Mouse (Mus musculus) ES-Bruce4 (cell line): ENCODE measurements at regions not wholly inside any gene's neighbourhood (a gene's known extent, or its start where the extent isn't known, plus 50 kb on each side); places are given as distances from the start of the nearest gene placed in this dataset.
A peak's percentile ranks its signal among the peaks of the same experiment; 100 is the strongest.

Source experiments
- H3K27ac ChIP-seq: 2 replicates; pipeline ENCODE4 v1.5.1; 2012; ENCODE audit warnings: low read length, inconsistent platforms; ENCODE audit not compliant: insufficient read depth
- H3K27me3 ChIP-seq: 2 replicates; pipeline ENCODE4 v1.6.1; 2012; ENCODE audit warnings: mild to moderate bottlenecking, low read length, inconsistent platforms; ENCODE audit not compliant: control insufficient read depth, poor library complexity, insufficient read depth, severe bottlenecking
- H3K36me3 ChIP-seq: 2 replicates; pipeline ENCODE4 v1.6.1; 2012; ENCODE audit warnings: inconsistent platforms, mild to moderate bottlenecking, low read length, moderate library complexity; ENCODE audit not compliant: control insufficient read depth, poor library complexity, insufficient read depth, severe bottlenecking
- H3K4me1 ChIP-seq: one replicate; pipeline ENCODE4 v1.8.1; 2011; ENCODE audit warnings: low read length; ENCODE audit not compliant: control insufficient read depth, insufficient read depth
- H3K4me3 ChIP-seq: 2 replicates; pipeline ENCODE4 v1.5.1; 2011; ENCODE audit warnings: low read depth, mild to moderate bottlenecking, low read length
- H3K9ac ChIP-seq: 2 replicates; pipeline ENCODE4 v1.6.1; 2012; ENCODE audit warnings: low read depth, mild to moderate bottlenecking, inconsistent platforms; ENCODE audit not compliant: poor library complexity, severe bottlenecking
- H3K9me3 ChIP-seq: replicated peaks from 2 replicates; pipeline ENCODE4 v1.6.1; 2012; ENCODE audit warnings: mild to moderate bottlenecking, low read length, inconsistent platforms; ENCODE audit not compliant: control insufficient read depth, poor library complexity, insufficient read depth, severe bottlenecking
- CTCF ChIP-seq: IDR thresholded peaks from one replicate; pipeline ENCODE4 v1.8.1; 2011; ENCODE audit warnings: low read depth, low read length
- EP300 ChIP-seq: IDR thresholded peaks from 2 replicates; pipeline ENCODE4 v1.6.1; 2011; ENCODE audit warnings: low read depth, low read length; ENCODE audit not compliant: insufficient read depth
- POLR2A ChIP-seq: IDR thresholded peaks from one replicate; pipeline ENCODE4 v1.8.1; 2011; ENCODE audit warnings: low read length; ENCODE audit not compliant: insufficient read depth

DNA sequence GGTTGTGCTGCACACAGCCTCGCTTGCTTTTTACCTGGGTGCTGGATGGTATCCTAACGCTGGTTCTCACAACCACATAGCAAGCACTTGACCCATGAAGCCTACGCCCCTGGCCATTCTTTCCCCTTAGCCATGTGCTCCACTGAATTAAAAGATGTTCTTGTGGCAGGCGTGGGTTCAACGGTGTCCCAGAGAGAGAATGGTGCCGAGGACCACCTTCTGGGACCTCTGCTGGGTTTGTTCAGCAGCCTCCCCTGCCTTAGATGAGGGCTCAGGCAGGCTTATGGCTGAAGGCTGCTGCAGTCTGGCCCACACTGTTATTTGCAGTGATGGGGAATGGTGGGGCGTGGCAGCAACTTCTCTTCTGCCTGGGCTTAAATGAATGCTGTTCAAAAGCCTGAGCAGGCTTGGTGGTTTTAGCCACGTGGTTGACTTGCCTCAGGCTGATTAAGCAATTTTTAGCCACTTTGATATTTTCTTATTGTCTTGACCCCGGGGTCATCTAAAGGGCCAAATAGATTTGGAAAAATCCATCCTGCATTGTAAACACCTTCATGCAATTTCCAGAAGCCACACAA is 119.5 kb upstream of the Tbca start:
- no peaks in the 10 kb centered on the region for H3K36me3 ChIP-seq
- H3K4me1 ChIP-seq, result peaks cover 5% of the 10 kb centered on the region
- TF ChIP-seq EP300, result 0 out of 2 replicates have a peak, but pooled peaks have one; percentile 12
- no peak for TF ChIP-seq POLR2A
- H3K9me3 ChIP-seq, result no peaks in the 10 kb centered on the region
- H3K9ac ChIP-seq, result no peak overlapping the region
- H3K27ac ChIP-seq, result no peak overlapping the region
- no peak overlapping the region for H3K4me3 ChIP-seq
- H3K27me3 ChIP-seq, result no peaks in the 10 kb centered on the region

DNA sequence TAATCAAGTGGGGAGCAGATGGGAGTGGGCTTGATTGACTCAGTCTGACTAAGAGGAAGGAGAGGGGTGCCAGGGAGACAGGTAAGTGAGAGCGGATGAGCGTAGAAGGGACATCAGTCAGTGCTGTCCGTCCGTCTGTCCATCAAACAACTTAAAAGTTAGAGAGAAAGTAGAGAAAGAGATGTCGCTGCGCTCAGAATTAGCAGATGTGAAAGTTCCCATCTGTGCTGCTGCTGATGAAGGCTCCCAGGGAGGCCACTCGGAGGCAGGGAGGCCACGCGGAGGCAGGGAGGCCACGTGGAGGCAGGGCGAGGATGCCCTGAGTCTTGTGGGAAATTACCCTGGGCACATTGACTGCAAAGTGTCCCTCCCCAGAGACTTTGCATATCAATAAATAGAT is 118.4 kb upstream of the Tbca start:
- H3K9me3 ChIP-seq, result no peaks in the 10 kb centered on the region
- H3K4me3 ChIP-seq, result no peak overlapping the region
- H3K36me3 ChIP-seq, result no peaks in the 10 kb centered on the region
- H3K4me1 ChIP-seq, result peaks cover 5% of the 10 kb centered on the region
- H3K27me3 ChIP-seq, result no peaks in the 10 kb centered on the region
- no peak for TF ChIP-seq POLR2A
- no peak for TF ChIP-seq EP300
- no peak for TF ChIP-seq CTCF
- H3K9ac ChIP-seq, result no peak overlapping the region
- H3K27ac ChIP-seq, result no peak overlapping the region

DNA sequence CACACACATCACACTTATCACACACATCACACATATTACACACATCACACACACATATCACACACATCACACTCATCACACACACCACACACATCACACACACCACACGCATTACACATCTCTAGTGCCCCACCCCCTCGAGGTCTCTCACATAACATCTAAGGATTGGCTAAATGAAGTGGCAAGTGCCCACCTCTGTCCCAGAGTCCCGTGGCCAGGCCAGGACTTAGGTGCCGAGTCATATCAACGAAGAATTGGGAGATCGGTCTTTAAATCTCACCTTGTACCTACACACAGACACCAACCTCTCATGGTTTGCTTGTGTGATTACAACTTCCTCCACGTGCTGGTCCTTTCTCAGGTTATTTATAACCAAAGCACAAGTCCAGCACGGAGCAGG is 117.7 kb upstream of the Tbca start:
- Histone ChIP-seq H3K9ac (no peak overlapping the region), H3K36me3 (no peaks in the 10 kb centered on the region), H3K27me3 (no peaks in the 10 kb centered on the region), H3K4me3 (no peak overlapping the region), H3K9me3 (no peaks in the 10 kb centered on the region), H3K4me1 (peaks cover 5% of the 10 kb centered on the region), H3K27ac (no peak overlapping the region)
- TF ChIP-seq EP300 (no peak), POLR2A (no peak), CTCF (no peak)

DNA sequence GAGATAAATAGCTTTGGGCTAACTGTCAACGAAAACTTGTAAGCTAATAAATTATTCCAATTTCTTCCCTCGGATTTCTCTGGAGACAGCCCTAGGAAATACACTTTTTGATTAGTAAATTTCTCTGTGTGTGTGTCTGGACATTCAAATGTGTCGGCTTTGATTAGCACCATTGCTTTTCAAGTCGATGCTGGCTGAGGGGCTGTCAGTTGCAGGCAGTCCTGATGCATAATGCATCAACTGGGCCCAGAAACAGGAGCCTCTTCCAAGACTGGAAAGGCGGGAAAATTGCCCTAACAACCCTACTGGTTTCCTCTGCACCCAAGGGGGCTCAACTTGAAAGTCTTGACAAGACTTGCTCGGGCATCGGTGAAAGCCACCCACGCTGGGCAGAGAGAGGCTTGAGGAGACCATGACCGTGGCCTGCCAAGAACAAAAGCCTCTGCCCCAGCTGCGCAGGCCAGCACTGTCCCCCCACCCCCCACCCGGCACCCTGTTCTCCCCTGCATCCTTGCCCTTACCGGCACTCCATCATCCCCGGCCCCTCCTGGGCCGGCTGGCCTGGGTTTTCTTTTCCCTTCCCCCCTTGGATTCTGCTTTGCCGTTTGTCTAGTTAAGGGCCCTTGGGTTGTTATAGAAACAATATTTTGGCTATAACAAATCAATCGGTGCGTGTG is 108.1 kb upstream of the Tbca start:
- no peaks in the 10 kb centered on the region for H3K4me1 ChIP-seq
- H3K27ac ChIP-seq, result no peak overlapping the region
- H3K27me3 ChIP-seq, result no peaks in the 10 kb centered on the region
- no peak overlapping the region for H3K9ac ChIP-seq
- TF ChIP-seq CTCF (no peak), POLR2A (no peak), EP300 (no peak)
- no peak overlapping the region for H3K4me3 ChIP-seq
- H3K36me3 ChIP-seq, result no peaks in the 10 kb centered on the region
- no peaks in the 10 kb centered on the region for H3K9me3 ChIP-seq

DNA sequence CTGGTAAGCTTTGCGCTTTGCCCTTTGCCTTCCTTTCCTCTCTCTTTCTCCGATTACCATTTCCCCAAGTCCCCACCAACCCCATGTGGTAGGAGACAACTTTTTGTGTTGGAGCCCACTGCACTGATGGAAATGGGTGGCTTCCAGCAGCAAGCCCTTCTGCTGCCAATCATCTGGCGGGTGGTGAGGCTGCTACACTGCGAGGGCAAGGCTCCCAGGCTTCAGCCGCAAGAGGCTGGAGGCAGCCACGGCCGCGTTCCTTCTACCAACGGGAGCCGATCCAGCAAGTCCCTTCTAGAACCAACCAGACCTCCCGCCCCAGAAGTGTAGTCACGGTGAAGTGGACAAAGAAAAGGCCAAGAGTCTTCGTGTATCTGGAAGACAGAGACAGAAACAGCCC is 107.1 kb upstream of the Tbca start:
- Histone ChIP-seq H3K9me3 (no peaks in the 10 kb centered on the region), H3K4me3 (no peak overlapping the region), H3K27me3 (no peaks in the 10 kb centered on the region), H3K9ac (no peak overlapping the region), H3K4me1 (no peaks in the 10 kb centered on the region), H3K36me3 (no peaks in the 10 kb centered on the region), H3K27ac (no peak overlapping the region)
- no peak for TF ChIP-seq EP300

DNA sequence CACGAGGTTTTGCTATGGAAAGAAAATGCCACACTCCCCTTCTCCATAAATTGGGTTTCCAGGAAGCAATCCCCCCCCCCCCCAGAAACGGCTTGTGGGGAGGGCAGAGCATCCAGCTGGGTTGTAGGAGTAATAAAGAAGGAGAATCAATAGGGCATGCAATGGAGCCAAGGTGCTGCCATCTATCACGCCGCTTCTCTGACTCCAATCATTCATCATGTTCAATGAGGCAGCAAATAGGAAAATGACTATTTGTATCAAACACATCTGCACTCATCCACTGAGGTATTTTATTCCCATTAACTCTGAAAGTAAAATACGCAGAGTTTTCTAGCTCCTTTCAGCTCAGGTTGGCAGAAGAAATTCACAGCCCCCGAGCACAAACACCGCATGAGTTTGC is 103.5 kb upstream of the Tbca start:
- no peaks in the 10 kb centered on the region for H3K27me3 ChIP-seq
- no peak overlapping the region for H3K9ac ChIP-seq
- no peaks in the 10 kb centered on the region for H3K4me1 ChIP-seq
- H3K27ac ChIP-seq, result no peak overlapping the region
- no peaks in the 10 kb centered on the region for H3K36me3 ChIP-seq
- no peak overlapping the region for H3K4me3 ChIP-seq
- H3K9me3 ChIP-seq, result no peaks in the 10 kb centered on the region
- TF ChIP-seq CTCF (no peak), POLR2A (no peak), EP300 (no peak)
